Mouse (Mus musculus) lung, adult 18-20 months (tissue): Measurements from ENCODE around the gene Tmem230.
"Not testable (repeated sequence)": the region's sequence is repeated elsewhere in the genome, so short reads cannot be mapped to it uniquely, and the experiment has no call there.

Source experiments
- DNase-seq, 2 experiments: peaks; one replicate each; pipeline ENCODE4 v3.0.0; 2022; ENCODE audit warnings: mixed read lengths in 2 of 2

Tmem230 gene

DNA sequence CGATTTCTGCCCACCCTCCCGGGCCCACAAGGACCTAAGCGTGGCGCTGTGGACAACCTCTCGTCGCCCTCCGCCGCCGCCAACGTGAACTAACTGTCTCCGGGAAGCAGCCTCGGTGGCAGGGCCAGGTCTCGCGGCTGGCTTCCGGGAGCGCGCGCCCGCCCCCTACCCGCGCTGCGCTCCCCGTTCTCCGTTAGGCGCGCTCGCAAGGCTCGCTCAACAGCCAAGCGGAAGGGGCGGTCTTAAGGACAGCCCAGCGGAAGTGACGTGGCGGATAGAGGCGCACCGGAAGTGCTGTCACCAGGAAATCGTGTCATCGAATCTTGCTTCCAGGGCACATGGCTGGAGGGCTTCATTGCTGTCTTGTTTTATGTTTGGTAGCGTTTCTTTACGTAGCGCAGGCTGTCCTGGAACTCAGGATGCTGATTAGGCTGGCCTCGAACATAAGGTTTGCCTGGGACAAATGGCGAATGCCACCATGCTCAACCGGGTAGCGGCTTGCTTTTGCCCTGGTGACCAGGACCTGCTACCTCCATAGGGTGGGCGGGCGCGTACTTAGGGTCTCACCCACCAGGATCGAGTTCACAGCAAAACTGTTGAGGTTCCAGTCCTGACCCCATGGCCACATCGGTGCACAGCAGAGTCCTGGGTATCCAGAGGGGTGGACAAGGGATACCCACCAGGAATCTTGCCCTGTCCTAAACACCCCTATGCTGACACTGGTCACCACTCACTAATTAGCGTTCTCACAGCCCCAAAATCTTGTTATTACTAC lies at the start of gene Tmem230:
Gene Tmem230 (minus strand): TSS at position 269 of the 775 bp plus-strand sequence.
- DNase-seq: peak; percentile 94 to 95

DNA sequence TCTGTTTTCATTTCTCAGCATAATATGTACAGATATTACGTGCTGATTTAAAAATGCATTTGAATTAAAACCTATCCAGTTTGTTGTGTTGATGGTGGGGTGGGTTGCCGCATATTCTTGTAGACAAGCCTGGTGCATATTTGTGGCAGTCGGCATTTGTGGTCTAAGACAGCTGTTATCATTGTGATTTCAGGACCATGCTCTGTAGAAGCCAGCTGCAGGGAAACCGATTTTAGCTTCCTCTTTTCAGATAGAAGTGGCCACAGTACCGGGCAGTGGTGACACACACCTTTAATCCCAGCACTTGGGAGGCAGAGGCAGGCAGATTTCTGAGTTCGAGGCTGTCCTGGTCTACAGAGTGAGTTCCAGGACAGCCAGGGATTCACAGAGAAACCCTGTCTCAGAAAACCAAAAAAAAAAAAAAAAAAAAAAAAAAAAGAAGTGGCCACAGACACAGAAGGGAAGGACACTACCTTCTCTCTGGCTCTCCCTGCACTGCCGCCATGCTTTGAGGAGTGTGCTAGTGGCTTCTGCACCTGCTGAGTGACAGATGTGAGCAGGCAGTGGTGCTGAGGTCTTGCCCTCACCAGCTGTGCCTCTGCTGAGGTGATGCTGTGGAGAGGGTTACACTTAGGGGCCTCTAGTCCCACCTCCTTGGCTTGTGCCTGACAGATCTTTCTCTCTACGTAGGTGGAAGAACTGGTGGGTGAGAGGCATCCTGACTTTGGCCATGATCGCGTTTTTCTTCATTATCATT lies 46.3 kb upstream of the Tmem230 start:
- no peak for DNase-seq

GRCm38 (mm10) chr2:132292083-132292482 lies 44.5 kb upstream of the Tmem230 start:
- no peak for DNase-seq

DNA sequence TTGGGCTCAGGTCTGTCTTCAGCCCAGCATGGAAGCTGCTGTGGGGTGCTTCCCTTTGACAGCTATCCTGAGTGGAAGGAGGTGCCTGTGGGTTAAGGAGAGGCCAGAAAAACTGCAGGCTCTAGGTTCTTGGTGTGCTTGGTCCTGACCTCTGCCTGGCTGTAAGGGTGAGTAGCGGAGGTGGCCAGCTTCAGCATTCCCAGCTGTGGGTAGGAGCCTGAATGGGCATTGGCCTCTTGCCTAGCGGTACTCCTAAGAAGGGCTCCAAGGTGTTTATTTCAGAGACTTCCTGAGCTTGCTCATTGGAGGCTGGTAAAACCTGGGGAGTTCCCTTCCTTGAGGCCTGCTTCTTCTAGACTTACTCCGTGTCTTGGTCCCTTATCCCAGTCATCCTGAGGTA lies 43.7 kb upstream of the Tmem230 start:
- DNase-seq: peak; percentile 50 to 65

GRCm38 (mm10) chr2:132290808-132291207 lies 43.2 kb upstream of the Tmem230 start:
- DNase-seq: no peak

DNA sequence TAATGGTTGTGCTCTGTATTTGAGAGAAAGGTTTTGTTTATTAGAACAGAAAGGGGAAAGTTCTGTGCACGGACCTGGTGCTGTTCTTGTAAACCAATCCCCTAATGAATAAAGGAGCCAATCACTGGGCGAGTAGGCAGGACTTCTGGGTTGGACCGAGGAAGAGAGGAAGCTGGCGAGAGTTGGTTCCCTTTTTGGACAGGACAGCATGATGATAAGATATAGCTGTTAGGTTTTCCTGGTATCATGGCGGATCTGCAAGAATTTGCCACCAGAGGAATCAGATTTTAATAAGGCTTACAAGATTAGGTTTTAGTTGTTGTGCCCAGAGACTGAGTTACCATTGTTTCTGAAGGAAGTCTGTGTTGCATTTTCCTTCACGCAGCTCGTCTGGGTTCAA lies 41.6 kb upstream of the Tmem230 start:
- DNase-seq: not testable (repeated sequence)

- DNase-seq: no peak
Observed at GRCm38 (mm10) chr2:132286376-132287076, 38.9 kb upstream of the Tmem230 start.

DNA sequence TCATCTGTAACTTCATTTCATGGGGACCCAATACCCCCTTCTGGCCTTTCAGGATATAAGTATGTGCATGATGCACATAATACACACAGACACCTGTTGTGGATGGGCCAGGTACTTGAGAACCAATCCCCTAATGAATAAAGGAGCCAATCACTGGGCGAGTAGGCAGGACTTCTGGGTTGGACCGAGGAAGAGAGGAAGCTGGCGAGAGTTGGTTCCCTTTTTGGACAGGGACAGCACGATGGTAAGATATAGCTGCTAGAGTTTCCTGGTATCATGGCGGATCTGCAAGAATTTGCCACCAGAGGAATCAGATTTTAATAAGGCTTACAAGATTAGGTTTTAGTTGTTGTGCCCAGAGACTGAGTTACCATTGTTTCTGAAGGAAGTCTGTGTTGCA lies 38.1 kb upstream of the Tmem230 start:
- not testable (repeated sequence) for DNase-seq

DNA sequence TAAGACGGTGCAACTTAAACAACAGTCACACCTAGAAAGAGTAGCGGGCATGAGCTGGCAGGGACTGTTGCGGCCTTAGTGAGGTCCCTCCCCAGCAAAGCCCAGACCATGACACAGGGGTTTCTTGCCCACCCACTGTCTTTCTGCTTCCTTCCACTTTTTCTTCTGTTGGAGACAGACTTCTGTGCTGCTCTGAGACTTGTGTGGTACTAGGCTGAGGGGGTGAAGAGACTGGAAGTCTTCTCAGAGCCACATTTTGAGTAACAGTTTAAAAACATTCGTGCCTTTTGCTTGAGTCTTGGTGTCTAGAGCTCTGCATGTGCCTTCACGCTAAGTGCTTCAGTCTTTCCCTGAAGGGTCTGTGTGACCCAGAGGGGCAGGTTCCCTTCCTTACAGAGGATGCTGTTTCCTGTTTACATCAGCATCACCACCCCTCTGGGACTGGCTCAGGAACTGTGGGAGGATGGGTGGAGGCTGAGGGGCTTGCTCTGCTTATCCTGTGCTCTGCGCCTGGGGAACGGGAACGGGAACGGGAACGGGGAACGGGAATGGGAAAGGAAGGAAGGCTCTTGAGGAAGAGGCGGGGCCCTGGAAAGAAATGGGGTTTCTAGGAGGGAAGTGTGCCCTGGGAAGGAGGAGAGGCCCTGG lies 37.0 kb upstream of the Tmem230 start:
- DNase-seq: peak; percentile 58 to 78

- no peak for DNase-seq
Observed at GRCm38 (mm10) chr2:132283236-132284070, 35.8 kb upstream of the Tmem230 start.

GRCm38 (mm10) chr2:132282453-132283174 lies 35.0 kb upstream of the Tmem230 start:
- DNase-seq: no peak

DNA sequence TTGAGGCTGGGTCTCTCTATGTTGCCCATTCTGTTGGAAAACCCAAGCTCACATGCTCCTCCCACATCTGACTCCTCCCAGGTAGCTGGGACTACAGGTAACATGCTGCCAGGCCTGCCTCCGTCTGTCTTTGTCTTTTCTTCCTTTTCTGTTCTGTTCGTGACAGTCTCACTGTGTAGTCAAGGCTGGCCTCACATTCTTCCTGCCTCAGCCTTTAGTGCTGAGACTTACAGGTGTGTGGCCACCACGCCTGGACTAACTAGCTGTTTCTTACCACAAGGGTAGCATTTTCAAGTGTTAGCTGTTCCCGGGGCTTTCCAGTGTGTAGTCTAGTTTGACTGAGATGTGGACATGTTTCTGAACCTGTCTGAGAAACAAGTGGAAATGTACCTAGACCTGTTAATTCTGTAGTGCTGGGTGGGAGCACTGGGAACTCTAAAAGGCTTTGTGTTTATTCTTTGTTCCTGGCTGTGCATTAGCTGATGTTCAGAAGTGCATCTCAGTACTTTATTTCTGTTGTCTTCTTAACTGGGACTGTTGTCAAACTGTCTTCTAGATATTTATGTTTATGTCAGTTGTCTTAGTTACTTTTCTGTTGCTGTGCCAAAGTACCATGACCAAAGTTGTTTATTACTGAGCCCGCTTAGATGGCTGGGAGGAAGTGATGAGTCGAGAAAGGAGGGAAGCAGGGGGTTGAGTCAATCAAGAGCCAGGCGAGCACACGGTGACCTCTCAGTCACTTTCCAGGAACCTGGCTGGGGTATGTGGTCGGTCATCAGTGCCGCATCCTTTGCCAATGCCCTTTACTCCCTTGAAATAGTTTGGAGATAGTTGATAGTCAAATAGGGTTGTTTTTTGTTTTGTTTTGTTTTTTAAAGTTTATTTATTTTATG lies 34.2 kb upstream of the Tmem230 start:
- DNase-seq: peak in 1 of 2 experiments; percentile 59

DNA sequence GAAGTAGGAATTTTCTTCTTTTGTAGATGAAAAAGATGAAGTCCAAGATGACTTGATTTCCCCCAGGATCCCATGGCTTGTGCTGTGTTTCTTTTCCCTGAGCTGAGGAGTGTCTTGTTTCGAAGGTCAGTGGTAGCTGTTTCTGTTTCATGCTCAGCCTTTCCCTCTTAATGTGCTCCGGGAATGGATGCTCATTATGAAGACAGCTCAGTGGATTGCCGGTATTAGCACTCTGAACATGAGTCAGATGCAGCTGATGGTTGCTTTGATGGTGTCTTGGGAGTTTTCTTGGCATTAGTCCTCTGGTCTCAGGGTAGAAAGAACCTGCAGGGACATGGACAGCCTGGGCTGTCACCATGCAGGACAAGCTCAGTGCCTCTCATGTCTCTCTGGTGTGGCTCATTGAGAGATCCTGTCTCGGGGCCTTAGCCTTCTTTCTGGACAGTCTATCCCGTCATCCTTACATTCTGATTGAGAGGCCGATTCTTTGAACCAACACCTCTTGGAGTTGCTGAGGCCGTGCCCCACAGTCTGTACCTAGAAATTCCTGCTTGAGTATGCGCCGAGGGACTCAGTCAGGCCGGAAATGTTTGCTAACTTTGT lies 33.0 kb upstream of the Tmem230 start:
- DNase-seq: no peak

- DNase-seq: no peak
Observed at GRCm38 (mm10) chr2:132279978-132280377, 32.4 kb upstream of the Tmem230 start.

DNA sequence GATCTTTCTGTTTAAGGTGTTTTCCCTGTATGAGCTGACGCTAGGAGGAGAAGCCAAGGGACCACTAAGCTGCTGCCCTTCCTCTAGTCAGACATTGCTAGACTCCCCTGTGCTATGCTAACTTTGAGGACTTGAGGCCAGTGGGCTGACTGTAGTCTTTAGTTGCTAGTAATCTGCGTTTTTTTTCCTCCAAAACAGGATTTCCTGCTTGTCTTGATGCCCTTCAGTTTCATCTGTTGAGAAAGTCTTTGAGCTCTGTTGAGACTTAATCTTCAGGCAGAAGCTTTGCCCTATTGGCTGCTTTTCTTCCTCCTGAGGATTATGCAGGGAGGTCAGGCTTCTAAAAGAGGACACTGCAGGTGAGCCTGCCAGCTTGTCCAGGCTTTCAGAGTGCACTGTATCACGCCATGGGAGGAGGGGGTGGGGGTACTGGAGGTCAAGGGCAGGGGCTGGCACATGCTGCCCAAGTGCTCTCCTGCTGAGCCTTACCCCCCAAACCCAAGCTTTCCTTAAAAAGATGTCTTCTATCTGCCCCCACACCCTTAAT lies 31.8 kb upstream of the Tmem230 start:
- no peak for DNase-seq

- DNase-seq: no peak
Observed at GRCm38 (mm10) chr2:132278273-132278853, 30.8 kb upstream of the Tmem230 start.

DNA sequence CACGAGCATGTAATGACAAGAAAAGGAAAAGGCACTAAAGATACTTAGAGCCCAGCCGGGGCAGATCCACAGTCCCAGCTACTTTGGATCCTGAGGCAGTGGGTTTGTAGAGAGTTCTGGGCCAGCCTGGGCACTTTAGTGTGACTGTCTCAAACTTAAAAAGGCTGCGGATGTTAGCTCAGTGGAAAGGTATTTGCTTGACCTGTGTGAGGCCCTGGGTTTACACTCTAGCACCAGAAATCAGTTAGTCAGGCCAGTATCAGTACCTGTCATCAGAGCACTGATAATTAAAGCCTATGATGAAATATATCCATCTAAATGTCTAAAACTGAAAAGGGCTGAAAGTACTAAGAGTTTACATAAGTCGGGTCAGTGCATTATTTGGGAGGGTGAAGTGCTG lies 28.6 kb upstream of the Tmem230 start:
- no peak for DNase-seq

DNA sequence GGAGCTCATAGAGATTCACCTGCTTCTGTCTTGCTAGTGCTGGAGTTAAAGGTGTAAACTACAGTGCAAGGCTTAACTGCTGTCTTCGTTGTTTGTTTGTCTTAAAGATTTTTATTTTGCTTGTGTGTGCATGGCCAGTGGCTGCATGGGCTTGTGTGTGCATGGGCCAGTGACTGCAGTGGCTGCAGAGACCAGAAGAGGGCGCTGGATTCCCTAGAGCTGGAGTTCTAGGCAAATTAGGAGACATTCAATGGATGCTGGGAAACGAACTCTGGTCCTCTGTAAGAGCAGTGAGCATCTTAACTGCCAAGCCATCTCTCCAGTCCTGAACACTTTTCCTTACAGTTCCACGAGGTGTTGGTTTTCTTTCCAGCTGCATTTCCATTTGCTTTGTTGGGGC lies 27.9 kb upstream of the Tmem230 start:
- DNase-seq: no peak
